ENCODE assay signal across 1 mouse cellular context in the genomic region with DNA sequence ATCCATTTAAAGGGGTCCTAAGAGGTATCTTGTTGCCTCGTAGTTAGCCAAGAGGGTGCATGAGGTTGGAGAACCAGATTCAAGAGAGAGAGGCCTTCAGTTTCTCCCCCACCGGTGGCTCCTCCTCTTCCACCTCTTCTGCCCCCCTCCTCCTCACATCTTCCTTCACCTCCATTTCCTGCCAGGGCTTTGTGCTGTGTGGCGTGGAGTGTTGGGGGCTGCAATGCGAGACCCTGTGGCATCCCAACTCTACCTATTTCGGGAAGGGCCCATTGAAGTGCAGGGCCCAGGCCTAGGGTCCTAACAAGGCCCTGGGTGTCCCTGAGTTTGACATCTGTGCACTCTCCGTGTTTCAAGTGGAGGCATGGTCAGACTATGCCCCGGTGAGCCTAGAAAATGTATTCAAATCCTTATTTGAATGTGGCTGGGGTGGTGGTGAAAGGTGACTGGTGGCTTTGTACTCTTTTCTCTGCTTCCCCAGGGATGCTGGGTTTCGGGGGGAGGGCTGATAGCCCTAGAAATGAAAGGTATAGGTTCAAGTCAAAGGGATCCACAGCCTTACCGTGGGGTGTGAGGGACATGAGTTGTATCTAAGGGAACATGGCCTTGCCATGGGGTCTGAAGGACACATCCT.
TF ChIP-seq lines count a peak whose summit lies in the region.

No protein-coding gene starts in this region.

TF ChIP-seq in ES-E14, 5 proteins besides CTCF, POLR2A, EP300 and RAD21 (continued from another document):
- TF ChIP-seq ZNF384 (IDR thresholded peaks at IDR 0.05; ENCODE audit: low read depth, low read length) (no peak), CHD2 (IDR thresholded peaks at IDR 0.05; ENCODE audit: low read depth, low read length) (no peak)
